Mouse (Mus musculus) ovary, postnatal 36 days (tissue): ENCODE results near the gene Ankfn1.

Experiments
- DNase-seq: peaks from one replicate; pipeline ENCODE4 v3.0.0; 2022; ENCODE audit warnings: low spot score, mixed read lengths

Ankfn1 gene

GRCm38 (mm10) chr11:89673916-89674507 lies 103.4 kb downstream of the Ankfn1 start:
- DNase-seq = no peak

- DNase-seq = no peak
Observed at GRCm38 (mm10) chr11:89672510-89673085, 104.9 kb downstream of the Ankfn1 start.

DNA sequence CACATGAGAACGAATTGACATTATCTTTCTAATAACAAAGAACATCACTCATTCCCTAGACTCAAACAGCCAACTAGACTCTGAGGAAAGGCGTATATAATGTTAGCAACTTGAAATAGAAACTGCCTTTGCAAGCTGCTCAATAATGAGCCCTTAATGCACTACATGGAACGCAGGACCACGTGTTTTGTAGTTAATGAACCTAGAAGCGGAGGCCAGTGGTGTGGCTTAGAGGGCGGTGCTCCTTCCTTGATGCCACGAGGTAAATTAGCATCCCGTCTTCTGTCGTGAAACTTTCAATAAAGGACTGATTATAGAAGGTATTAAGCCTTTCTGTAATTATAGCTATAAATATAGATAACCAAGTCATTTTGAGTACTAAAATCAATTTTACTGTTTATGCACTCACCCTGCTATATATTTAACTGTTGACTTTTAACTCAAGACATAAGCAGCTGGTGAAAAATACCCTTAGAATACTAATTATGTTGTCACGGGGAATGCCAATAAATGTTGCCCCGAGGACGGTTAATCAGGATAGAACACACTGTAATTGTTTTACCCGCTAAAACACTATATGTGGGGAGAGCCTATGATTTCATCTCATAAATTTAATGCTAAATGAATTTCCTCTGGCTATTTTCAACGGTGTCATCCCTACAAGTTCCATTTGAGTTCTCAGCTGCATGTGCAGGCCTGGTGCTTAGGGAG lies 112.1 kb downstream of the Ankfn1 start:
- DNase-seq = no peak

DNA sequence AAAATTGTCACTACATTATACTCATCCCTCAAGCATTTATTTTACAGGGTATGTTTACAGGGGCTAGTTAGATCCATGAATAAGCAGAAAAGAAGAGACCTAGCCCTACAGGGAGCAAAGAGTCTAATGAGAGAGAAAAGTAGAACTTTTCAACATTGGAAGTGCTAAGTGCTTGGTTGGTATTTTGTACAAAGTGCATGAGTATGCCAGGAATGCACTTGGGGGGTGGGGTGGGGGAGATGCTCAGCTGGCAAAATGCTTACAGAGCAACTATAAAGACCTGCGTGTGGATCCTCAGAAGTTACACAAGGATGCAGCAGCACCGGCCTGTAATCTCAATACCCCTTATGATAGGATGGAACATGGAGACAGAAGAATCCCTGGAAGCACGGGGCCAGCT lies 118.4 kb downstream of the Ankfn1 start:
- no peak for DNase-seq

GRCm38 (mm10) chr11:89656556-89656955 lies 120.9 kb downstream of the Ankfn1 start:
- DNase-seq = no peak

- no peak for DNase-seq
Observed at GRCm38 (mm10) chr11:89635740-89636139, 141.7 kb downstream of the Ankfn1 start.

DNA sequence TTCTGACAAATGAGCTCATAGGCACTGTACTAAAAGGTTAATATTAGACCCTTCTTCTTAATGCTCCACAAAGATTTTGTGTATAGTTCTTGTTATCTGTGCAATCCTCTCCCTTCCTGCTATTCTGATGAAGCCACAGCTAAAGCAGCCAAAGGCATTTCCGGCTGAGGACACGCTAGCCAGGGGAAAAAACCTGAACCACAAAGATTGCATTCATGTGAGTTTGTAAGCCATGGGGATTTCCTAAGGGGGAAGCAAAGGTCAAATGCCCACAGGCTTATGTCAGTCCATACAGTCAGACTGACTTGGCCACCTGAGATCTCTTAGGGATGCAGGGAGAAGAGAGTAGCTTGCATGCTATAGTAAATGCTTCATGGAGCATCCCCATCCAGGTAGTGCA lies 146.1 kb downstream of the Ankfn1 start:
- no peak for DNase-seq

DNA sequence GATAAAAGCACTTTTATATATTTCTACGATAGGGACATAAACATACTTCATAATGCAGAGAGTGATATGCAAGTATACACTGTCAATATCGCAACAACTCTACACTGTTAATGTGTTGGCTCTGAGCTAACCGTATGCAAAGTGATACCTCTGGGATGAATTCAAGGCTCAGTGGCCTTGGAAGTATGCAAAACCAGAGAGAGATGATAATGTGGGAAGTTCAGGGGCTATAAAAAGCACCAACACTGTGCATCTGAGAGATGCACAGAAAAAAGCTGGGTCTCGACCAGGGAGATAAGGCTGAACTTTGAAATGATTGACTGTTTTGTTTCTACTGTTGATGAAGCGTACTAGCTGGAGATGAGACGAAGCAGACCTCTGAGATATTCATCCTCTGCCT lies 148.9 kb downstream of the Ankfn1 start:
- DNase-seq = no peak

DNA sequence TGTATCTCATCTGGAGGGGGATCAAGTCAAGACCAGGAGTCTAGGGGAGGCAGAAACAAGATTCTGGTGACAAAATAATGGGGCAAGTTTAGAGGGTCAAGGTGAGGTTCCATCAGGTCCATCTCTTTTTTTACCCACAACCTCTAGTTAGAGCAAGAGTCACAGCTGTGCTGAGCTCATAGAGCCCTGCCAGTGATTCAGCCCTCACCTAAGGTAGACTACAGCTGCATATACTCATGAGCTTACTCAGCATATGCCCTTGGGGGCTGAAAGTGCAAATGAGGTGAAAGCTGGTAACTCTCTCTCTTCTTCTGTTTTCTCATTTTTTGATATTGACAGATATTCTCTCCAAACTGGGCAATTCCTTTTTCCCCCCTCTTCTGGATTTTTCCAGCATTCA lies 150.2 kb downstream of the Ankfn1 start:
- DNase-seq = no peak

- no peak for DNase-seq
Observed at GRCm38 (mm10) chr11:89623698-89624445, 153.6 kb downstream of the Ankfn1 start.

DNA sequence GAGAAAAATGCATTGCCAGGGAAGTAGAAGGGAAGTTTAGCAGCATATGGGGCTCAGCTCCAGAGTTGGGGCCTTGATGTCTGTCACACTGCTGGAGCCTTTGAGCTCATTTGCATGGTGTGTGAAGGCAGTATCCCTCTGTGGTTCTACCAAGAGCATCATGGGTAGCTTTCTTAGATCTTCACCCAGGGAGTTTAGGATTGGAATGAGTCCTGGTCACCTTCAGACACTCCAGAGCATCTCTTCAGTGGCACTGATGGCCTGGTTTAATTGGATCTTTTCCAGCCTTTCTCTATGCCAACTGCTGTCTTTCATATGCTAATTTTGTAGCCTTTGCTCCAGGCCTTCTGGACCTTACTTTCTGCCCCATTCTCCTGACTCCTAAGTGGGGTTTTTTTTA lies 157.5 kb downstream of the Ankfn1 start:
- no peak for DNase-seq

- DNase-seq = no peak
Observed at GRCm38 (mm10) chr11:89615806-89616205, 161.6 kb downstream of the Ankfn1 start.

DNA sequence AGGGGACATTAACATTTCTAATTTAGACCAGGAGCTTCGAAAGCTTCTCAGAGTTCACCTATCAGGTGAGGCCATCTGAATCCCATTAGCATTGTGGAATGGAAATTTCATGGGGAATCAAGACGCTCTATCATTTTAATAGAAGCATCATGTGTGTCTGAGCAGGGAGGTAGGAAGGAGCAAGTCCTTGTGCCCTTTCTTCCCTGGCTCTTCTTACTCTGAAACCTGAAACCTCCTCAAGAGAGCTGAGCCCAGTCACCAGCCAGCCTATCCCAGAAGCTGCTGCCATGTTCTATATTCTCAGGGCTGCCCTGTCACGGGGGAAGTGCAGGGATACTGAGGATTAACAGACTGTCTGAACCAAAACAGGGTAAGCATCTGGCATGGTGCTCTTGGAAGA lies 165.9 kb downstream of the Ankfn1 start:
- no peak for DNase-seq

DNA sequence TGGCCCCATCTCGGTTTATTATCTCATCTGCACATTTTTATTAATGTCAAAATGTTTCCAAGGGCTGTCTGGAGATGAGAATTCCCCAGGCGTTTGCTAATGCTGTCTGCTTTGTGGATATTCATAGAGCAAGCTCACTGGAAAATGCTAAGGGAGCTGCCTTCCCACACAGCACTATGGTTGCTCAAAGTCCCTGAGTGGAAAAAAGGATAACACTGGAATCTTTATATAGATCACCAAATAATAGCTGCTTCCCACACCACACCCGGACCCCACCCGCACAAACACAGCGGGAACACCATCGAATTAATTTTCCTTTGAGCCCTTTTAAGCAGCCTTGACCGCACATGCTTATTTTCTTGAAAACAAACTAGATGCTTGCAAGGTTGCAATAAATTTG lies 169.4 kb downstream of the Ankfn1 start:
- no peak for DNase-seq

DNA sequence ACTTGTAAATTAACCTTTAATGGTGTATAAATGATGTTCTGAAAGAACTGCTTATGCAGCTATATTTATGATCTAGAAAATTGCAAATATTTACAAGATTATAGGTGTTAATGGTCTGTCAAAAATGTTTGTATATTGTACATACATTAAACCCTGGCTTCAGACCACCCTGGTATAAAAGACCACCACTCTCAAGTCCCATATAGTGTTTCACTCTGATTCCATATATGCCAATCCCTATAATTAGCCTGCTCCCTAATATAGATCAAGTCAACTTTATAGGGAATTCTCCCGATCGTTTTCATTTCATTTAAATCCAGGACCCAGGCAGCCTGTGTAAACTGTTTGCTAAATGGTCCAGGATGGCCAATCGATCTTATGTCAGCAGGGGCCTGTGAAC lies 170.2 kb downstream of the Ankfn1 start:
- DNase-seq = no peak

DNA sequence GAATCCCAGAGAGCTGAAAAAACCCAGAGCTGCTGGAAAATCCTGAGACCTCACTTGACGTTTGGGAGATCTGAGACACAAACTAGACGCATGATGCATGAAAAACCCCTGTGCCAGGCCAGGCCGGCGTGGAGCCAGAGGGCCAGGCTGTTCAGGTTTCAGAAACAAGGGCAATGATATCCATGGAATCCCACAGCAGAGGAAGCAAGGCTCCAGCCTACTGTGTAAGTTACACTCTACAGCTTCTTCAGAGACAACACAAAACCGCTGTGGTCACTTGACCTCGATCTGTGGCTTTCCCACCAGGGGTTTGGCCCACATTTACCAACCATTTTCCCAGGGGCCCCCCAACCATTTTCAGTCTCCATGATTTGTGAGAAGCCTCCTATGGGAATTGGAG lies 171.1 kb downstream of the Ankfn1 start:
- DNase-seq = no peak

- DNase-seq = no peak
Observed at GRCm38 (mm10) chr11:89602966-89603365, 174.5 kb downstream of the Ankfn1 start.

DNA sequence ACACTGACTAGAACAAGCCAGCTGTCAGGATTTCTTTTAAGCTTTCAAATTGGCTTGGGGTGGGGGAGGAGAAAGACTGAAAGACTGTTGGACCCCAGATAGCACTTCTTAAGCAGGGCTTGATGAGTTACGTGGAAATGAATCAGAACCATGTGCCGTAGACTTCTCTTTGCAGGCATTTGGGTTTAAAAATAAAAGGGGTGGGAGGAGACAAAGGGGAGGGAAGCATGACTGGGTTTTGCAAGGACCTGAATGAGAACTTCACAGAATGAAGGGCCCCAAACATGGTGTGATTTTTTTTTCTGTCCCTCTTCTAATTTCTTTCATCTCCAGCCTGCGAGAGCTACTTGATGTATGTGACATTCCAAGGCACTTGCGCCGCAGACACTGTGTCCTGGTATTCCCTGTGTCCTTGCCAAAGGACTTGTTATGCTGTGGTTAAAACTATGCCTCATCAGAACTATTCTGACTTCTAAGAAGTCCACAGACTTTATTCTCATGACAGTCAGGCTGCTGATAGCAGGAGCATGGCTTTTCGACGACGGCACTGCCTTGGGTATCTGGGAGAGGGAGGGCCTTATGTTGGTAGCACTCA lies 176.4 kb downstream of the Ankfn1 start:
- no peak for DNase-seq

DNA sequence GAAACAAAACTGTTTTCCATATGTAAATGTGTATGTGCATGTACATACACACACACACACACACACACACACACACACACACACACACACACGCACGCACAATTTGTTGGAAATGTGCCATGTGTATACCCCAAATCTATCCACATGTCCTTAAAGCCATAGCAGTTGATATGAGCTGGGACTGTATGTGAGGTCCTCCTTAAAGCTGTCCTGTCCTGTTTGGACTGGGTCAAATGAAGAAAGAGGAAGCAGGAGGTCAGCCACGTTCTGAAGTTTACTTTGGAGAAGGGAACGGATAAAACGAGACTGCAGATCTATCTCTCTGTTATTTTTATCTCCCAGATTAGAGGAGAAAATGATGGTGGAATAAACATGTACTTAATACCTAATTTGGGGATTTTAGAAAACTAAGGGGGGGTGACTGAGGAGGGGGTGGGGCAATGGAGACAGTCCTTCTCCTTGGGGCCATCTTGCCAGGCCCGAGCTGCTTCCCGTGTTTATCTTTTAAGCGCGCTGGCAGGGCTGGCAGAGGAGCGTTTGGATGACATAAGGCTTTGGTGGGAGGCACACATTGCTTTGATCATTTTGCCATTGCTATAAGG lies 187.1 kb downstream of the Ankfn1 start:
- DNase-seq = no peak

GRCm38 (mm10) chr11:89586341-89586740 lies 191.1 kb downstream of the Ankfn1 start:
- no peak for DNase-seq

DNA sequence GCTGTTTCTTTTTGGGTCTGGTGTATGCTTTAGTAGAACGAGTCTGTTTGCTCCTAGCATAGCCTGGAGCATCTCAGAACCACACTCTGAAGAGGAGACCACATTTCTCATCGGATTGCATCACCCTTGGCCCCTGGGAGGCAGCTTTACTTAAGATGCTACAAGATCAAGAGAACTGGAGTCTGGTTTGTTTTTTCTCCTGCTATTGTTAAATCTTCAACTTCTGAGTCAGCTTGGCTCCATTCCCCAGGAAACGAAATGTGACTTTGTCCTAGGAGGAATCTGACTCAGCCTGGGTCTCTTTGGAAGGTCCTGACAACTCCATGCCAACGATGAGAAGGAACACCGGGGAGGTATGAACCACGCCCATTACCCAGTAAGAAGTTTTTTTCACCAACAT lies 197.6 kb downstream of the Ankfn1 start:
- no peak for DNase-seq

GRCm38 (mm10) chr11:89579111-89579510 lies 198.3 kb downstream of the Ankfn1 start:
- DNase-seq = no peak
